8 mouse cellular contexts compared by ENCODE assay signal in genomic region chrX:20920844-20921364, GRCm38 (mm10). TPM values are rescaled to one million over a fixed set of nuclear protein-coding genes. Genes with fewer than 3 reads are reported as not detected.
DNase-seq lines count a peak whose midpoint lies in the region; ATAC-seq lines count a peak whose summit lies in the region.

TSS of gene Syn1 (minus strand) at chrX:20921004.

- DNase-seq in WW6 (ENCODE audit: low read depth, low spot score): peak; percentile 72
- DNase-seq in cerebellum, postnatal 4 days (ENCODE audit: low spot score in 2 of 2): peak; percentile 60 to 78
- peak; percentile 50 for DNase-seq in gastrocnemius, postnatal 10 days
- DNase-seq in induced T-regulatory cell, adult 2 months (ENCODE audit: low read depth): peak; percentile 79
- DNase-seq in left cerebral cortex, adult 8-10 months (ENCODE audit: low spot score in 2 of 2): peak; percentile 53 to 85
- peak; percentile 88 for DNase-seq in right cerebral cortex, adult 18-20 months
- peak; percentile 41 for DNase-seq in urinary bladder, adult 2 months (ENCODE audit: low spot score)

- ATAC-seq in megakaryocyte, adult 5-6 weeks (ENCODE audit: poor library complexity, severe bottlenecking): peak; percentile 100

RNA-seq across cellular contexts. Expression of gene Syn1, which starts in this region (rescaled TPM):
- 1 to 10 TPM in 1 of 2 experiments, under 1 TPM in 1; 0.56 to 1.1 TPM for total RNA-seq in gastrocnemius, postnatal 10 days (2021)
- 100 to 1,000 TPM; 399 to 450 (median 434) TPM for total RNA-seq in left cerebral cortex, adult 8-10 months (2022)
- 2.1 TPM in 2 replicates for total RNA-seq in megakaryocyte, adult 5-6 weeks (2015)
- total RNA-seq in megakaryocyte, adult 5-6 weeks (2017): 0.16 TPM in 1 of 2 replicates, not detected in the other
- polyA plus RNA-seq in urinary bladder, adult 2 months (2012; rRNA removed): 0.23 and 0.34 TPM in 2 replicates

Comparison
In these comparisons a context has a peak if more than half of its experiments do, and no peak if none do; other contexts are left out.
1. Peak in every context shown above with its lines: DNase-seq and ATAC-seq.
2. RNA of gene Syn1 (total RNA-seq): 399 to 450 TPM in left cerebral cortex, adult 8-10 months; 0.16 to 2.1 TPM in megakaryocyte, adult 5-6 weeks and 0.56 to 1.1 TPM in gastrocnemius, postnatal 10 days; every median in the first group is over 100 times any median in the second.
3. Peak in DNase-seq in urinary bladder, adult 2 months; RNA of the gene not detected or under 1 TPM.